Mouse (Mus musculus) erythroblast, embryonic 14.5 days (primary cell): ENCODE data around the gene Aen.

Experiments used
- GATA1 ChIP-seq: IDR thresholded peaks from 2 replicates; pipeline ENCODE4 v1.6.1; 2012; ENCODE audit warnings: low read length, inconsistent platforms, mixed read lengths
- TAL1 ChIP-seq: IDR thresholded peaks from 3 replicates; pipeline ENCODE4 v1.6.1; 2012; ENCODE audit warnings: low read length, inconsistent platforms, mixed read lengths

DNA sequence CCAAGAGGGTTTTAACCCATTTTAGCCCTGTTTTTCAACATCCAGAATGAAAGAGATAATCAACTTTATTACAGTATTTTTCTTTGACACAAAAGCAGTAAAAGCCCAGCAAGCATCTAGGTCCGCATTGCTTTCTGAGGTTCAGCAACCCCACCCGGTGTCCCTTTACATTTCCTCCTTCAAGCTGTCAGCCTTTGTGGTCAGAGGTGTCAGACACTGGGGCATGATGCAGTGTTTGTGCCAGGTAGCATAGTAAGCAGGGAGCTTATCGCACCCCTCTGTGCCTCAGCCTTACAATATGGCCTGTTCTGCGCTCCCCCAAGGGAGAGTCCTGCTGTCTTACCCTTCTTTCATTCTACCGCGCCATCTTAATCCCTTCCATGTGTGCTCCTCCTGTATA, 13.4 kb downstream of the Aen start:
- TF ChIP-seq GATA1 (no peak), TAL1 (no peak)
